Mouse (Mus musculus): ENCODE data around the gene Zbtb8os. TPM values are rescaled to one million over a fixed set of nuclear protein-coding genes. Genes with fewer than 3 reads are reported as not detected.

The Zbtb8os gene
- 45.4 and 52.6 TPM in 2 replicates for polyA plus RNA-seq (2012; rRNA removed)

DNA sequence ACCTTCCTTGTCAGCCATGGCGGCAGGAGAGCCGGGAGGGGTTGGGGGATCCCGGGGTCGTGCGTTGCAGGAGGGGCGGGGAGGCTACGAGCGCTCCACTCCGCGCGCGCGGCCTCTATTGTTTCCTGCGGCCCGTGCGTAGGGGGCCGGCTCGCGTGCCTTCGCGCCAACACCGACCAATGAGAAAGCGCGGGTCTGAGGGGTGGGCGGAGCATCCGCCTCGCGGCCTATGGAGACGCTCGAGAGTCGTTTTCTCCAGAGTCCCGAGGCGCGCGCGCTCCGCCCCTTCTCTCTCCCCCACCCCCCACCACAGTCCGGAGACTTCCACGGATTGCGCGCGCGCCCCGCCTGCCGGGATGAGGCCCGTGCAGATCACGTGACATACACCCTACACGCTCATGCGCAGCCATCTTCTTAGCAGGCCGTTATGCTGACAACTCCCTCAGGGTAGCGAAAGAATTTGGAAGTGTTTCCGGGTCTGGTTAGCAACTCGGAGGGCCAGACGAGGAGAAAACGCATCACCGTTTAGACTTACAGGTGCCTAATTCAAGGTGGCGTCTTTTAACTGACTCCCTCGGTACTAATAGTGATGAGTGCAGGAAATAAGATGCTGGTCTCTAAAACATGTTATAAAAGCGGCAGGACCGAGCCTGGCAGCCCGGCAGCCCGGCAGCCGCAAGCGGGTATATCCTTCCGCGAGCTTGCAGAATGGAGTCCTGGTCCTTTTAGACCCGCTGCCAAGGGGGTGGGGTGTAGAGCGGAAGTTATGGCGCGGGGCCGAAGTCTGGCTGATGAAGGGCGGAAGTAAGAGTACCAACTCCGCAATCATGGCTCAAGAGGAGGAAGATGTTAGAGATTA is at the start of gene Zbtb8os, which contains the start of gene Rbbp4:
Gene Zbtb8os, plus strand, starts transcription at position 480 of the 859 bp plus-strand sequence.
Gene Rbbp4, minus strand, starts transcription at position 155 of the 859 bp plus-strand sequence.
- peak; percentile 95 for DNase-seq (ENCODE audit: low spot score)

DNA sequence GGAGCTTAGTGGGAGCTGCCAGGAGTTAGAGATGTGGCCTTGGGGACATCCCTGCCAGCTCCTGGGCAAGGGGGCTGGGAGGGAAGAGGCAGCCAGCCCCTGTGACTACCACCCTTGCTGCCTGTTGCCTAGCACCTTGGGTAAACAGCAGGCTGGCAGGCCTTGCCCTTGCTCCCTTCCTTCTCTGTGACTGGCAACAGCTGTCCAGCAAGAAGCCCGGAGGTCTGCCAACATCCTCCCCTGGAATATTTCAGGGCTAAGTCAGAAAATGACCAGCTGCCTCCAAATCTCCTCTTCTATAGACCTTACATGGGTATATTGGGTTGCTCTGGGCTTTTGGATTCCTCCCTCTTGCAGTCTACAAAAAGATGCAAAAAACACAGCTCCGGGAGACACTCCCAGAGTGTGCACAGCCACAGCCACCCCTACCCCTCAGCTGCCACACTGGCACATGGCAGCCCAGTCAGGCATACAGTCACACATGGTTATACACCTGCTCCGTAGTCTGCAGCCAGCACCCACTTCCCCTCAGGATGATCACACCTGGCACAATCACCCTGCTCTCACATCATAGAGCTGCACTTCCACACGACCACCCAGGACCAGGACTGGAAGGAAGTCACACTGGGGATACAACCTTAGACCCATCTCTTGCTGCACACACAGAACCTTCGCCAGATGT is 49.4 kb upstream of the Zbtb8os start:
- DNase-seq (ENCODE audit: low spot score), result no peak

DNA sequence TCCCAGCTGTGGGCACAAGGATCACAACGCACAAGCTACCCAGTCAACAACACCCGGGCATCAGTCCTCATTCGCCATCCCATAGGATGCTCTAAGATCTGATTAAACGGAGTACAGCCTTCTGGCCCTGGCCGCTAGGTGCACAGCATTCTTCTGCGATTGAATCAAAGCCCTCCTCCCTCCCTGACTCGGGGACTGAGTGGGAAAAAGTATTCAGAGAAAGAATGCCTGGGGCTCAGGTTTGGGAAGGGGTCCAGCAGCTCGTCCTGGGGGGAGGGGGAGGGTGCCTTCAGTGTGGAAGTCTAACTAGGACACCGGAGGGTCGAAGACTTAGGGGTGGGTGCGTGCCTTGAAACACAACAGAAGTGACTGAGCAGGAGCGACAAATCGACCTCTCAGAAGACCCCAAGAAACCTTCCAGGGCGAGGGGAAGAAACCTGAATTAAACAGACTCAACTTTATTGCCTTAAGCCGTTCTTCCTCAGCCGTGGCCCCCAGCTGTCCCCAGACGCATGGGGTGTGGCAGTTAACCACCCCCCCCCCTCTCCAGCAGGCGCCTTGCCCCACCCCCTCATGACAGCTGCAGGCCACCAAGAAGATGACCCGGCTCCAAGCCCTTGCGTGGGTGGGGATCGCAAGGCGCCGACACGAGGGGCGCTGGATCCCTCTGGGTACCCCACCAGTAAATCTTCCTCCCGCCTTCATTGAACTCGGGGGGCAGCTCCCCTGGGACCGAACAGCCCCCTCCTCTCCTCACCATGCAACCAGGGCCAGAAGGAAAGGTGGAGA is 48.6 kb upstream of the Zbtb8os start:
- no peak for DNase-seq (ENCODE audit: low spot score)

DNA sequence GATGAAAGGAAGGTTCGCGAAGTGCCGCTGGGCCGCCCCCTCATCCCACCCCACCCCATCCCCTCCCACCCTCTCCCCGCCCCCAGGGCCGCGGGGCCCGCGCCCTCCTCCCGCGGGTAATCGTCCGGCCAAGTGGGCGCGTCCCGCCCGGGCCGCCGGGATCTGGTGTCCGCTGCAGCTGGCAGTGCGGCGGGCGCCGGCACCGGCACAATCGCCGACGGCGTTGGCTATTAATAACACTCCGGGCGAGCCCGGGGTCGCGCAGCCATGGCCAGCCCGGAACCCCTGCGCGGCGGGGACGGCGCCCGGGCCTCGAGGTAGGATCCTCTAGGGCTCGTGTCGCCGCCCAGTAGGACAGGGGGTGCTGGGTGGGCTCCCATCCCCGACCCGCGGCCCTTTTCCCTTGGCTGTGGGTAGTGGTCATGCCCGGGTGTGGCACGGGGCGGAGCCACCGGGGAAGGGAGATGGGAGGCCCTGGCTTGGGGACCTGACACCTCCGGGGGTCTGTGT is 48.0 kb upstream of the Zbtb8os start, which contains the start of gene Sync:
Gene Sync, plus strand, starts transcription at position 146 of the 510 bp plus-strand sequence.
- no peak for DNase-seq (ENCODE audit: low spot score)

DNA sequence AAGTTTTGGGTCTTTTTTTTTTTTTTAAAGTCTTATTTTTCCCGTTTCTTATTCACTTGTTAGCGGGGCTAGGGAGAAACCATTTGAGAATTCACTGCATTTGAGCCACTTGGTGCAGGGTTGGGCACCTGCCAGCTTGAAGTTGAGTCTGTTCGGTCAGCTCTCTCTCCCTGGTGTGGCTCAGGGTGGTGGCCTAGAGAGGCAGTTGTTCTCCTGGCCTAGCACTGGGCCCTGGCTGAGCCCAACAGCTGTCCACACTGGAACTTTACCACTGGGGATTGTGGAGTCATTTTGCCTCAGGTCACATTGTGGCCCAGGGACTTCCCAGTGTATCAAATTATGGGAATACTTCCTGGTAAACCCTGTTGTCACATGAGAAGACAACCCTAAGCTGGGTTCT is 47.4 kb upstream of the Zbtb8os start:
- DNase-seq (ENCODE audit: low spot score), result no peak

DNA sequence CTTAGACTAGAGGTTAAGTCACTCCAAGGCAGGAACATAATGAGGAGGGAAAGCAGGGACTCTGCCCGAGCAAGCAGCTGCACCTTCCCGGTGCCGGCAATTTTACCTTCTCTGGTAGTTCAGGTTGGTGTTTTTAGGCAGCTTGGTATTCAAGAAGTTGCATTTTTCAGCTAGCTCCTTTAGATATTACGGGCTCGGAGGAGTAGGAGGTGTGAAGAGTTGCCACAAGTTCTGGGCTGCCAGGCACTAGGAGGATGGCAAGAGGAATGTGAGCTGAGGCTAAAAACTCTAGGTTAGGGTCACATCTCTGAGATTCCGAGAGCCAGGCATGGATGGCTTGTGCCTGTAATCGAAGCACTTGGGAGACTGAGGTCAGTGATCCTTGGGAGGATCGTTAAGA is 45.8 kb upstream of the Zbtb8os start:
- DNase-seq (ENCODE audit: low spot score), result no peak

DNA sequence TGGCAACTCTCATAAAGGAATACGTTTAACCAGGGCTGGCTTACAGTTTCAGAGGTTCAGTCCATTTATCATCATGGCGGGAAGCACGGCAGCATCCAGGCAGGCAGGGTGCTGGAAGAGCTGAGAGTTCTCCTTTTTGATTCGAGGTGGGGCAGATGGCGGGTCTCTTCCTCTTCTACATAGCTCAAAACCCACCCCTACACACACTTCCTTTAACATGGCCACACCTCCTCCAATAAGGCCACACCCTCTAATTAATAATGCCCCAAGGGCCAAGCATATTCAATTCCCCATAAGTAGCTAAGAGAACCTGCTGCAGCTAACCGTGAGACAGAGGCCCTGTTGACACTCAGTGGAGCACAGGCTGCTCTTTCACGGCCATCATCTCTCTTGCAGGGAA is 42.7 kb upstream of the Zbtb8os start:
- no peak for DNase-seq (ENCODE audit: low spot score)

DNA sequence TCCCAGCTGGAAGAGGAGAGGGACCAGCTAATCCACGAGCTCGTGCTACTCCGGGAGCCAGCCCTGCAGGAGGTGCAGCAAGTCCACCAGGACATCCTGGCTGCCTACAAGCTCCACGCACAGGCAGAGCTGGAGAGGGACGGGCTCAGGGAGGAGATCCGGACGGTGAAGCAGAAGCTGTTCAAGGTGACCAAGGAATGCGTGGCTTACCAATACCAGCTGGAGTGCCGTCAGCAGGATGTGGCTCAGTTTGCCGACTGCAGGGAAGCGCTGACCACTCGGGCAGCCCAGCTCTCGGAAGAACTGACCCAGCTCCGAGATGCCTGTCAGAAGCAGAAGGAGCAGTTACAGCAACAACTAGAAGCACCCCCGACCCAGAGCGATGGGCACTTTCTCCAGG is 41.8 kb upstream of the Zbtb8os start:
- DNase-seq (ENCODE audit: low spot score), result no peak

DNA sequence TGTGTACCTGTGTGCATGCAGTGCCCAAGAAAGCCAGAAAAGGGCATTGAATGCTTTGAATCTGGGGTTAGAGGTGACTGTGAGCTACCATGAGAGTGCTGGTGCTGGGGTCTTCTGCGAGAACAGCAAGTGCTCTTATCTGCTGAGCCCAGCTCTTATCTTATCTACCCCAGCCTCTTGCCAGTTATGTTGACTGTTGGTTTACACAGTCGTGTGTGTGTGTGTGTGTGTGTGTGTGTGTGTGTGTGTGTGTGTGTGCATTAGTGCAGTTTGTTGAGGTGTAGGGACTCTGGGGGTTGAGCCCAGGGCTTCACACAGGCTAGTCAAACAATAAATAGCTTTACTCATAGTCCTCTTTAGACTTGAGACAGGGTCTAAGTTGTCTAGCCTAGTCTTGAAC is 40.3 kb upstream of the Zbtb8os start:
- DNase-seq (ENCODE audit: low spot score), result no peak

DNA sequence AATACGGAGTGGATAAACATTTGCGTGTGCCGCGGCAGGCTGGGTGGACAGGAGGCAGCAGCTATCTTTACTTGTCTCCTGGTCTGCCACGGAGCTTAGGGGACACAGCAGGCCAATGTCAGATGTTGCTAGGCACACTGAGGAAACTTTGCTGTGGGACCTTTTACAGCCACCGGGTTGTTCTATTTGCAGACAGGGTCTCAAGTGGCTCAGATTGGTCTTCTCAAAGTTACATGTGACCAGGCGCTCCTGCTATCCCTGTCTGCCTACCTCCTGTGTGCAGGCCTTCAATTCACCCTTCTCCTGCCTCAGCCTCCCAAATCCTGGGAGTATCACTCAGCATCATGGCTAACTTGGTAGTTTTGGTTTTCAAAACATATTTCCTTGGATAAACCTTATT is 39.4 kb upstream of the Zbtb8os start:
- DNase-seq (ENCODE audit: low spot score), result no peak

DNA sequence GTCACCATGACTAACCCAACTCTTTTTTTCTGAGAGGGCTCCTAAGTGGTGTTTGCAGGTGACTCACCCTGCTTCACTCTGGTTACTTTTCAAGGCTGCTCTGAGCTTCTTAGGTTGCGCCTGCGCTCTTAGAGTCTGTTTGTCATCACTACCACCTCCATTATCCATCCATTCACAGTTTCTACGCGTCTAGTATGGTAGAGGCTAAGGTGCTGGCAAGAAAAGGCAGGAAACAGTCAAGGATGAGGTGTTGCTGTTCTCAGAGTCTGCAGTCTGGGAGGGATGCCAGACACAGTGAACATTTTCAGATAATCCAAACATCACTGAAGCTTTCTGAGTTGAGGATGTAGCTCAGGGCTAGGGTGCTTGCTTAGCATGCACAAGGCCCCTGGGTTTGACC is 37.8 kb upstream of the Zbtb8os start:
- no peak for DNase-seq (ENCODE audit: low spot score)

DNA sequence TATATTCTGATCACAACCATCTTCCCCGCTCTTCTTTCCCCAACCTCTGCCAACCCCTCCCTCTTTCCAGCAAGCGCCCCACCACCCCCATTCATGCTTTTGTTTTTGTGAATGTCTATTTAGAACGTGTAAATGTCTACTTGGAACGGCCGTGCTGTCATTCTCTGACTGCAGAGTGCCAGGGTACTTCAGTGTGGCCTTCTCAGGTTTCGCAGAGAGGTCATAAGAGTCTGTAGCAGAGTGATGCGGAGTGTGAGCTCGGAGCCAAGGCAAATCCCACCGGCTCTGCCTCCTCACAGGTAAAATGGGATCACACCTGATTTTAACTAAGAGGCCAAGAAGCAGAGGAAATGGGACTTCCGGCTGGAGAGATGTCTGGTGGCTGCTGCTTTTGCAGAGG is 36.4 kb upstream of the Zbtb8os start:
- DNase-seq (ENCODE audit: low spot score), result no peak

DNA sequence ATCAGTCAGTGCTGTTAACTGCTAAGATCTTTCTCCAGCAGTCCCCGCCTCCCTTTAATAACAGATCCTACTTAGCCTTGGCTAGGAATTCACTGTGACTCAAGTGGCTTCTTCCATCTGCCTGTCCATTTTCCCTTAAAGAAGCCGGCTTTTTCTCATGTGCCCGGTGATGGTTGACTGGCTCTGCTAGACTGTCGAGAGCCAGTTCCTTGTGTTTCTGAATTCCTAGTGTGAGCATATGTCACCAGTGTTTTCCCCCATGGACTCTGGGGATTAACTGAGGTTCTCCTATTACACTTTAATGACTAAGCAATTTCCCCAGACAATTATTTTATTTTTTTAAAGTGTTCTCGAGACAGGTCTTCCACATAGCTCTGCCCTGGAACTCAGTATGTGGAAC is 32.1 kb upstream of the Zbtb8os start:
- no peak for DNase-seq (ENCODE audit: low spot score)

DNA sequence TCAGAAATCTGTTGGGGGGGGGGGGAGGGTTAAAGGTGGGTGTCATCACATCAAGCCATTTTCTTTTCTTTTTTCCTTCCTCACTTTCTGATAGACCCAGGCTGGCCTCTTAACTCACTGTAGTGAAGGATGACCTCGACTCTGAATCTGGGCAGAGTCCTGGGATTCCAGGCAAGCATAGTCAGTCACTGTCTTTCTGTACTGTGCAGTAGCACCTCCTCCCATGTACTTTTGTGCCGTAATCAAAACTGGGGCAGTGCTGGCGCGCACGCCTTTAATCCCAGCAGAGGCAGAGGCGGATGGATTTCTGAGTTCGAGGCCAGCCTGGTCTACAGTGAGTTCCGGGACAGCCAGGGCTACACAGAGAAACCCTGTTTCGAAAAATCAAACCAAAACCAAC is 31.7 kb upstream of the Zbtb8os start:
- no peak for DNase-seq (ENCODE audit: low spot score)

DNA sequence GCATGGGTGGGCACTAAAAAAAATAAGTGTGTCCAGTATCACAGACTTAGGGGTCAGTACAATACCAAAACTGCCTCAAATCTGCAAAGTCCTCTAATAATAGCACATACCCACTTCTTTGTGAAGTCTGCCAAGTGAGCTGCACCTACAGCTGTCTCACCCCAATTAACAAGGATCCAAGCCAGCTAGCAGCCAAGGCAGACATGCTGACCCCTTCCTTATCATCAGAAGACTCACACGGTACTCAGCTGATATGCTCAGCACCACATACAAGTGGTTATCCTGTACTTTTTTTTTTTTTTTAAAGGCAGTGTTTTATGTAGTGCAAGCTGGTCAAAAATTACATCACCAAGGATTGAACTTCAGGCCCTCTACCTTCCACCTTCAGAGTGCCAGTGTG is 31.2 kb upstream of the Zbtb8os start:
- no peak for DNase-seq (ENCODE audit: low spot score)

DNA sequence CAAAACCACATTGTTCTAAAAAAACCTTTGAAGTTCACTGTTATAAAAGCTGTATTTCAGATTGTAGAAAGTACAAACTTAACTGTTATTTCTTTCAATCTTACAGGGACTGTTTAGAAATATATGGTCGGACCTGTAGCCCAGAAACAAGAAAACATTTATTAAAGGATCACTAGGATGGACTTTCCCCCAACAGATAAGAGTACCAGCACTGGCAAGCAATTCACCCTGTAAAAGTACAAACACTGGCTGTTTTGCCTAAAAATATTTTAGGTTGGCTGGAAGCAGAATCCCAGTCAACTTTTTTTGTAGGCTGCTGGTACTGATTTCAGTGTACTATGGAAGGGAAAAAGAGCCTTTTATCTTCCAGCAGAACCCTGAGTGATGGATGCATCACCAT is 27.6 kb upstream of the Zbtb8os start:
- DNase-seq (ENCODE audit: low spot score), result no peak

DNA sequence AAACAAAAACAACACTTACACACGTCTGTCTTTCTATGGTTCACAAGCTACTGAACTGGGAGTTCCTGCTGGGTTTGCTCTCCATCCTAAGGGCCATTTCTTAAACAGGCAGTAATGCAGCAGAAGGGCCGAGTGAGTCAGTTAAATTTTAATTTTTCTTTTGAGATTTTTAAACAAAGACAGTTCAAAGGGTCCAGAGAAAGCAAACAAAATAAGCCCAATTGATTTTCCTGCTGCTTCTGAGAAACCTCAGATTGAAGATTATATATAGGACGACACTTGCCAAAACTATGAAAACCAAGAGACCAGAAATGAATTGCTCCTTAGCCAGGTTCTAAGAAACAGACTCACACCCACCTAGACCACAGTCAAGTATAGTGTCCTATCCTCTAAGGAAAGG is 21.6 kb upstream of the Zbtb8os start:
- no peak for DNase-seq (ENCODE audit: low spot score)

DNA sequence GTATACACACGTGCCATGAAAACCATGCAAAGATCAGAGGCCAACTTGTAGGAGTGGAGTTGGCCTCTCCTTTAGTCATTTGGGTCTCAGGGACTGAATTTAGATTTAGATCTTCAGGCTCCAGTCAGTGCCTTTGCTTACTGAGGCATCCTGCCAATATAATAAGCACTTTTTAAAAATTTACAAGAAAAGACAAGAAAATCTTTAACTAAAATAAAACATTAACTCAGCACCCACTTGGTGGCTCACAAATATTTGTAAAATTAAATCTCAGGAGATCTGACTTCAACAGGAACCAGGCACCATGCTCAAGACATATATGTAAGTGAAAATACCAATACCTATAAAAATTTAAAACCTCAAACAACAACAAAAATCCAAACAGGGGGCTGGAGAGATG is 14.6 kb upstream of the Zbtb8os start:
- DNase-seq (ENCODE audit: low spot score), result no peak

DNA sequence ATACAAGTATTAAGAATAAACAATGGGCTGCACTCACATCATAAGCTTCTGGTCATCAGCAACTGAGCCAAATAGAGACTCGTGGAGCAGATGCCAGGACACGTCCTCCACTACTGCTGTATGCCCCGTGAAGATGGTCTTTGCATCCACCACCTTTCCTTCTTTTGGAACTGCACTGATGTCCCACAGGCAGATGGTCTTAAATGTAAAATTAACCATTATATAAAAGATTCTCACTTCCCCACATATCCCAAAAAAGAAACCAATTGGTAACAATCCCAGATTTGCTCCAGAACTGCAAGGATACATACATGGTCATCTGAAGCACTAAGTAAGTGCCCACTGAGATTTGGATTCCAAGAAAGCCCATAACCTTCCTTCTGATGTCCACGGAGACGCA is 13.5 kb upstream of the Zbtb8os start:
- DNase-seq (ENCODE audit: low spot score), result no peak

DNA sequence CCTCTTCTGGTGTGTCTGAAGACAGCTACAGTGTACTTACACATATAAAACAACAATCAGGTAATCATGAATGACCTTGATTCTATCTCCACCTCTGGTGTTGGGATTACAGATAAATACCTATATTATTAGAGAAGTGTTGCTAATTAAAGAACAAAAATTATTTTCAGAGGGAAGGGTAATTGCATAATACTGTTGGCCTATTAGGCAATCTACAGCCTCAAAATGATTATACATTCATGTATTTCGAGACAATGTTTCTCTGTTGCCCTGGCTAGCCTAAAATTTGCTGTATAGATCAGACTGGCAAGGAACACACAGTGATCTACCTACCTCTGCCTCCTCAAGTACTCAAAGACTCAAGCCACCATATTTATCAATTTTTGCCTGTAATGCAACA is 12.0 kb upstream of the Zbtb8os start:
- no peak for DNase-seq (ENCODE audit: low spot score)

DNA sequence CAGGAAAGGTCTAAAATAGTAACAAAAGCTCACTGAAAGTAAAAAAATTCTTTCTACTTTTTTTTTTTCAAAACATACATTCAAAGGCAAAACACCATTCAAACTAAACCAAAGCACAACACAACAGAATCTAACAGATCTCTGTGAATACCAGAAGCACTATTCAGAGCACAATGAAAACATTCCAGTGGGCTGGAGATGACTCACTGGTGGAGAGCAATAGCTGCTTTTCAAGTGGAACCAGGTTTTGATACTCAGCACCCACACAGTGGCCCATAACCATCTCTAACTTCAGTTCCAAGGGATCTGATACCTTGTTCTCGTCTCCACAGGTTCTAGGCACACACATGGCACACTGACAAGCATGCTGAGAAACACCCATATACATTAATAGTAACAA is 10.7 kb upstream of the Zbtb8os start:
- DNase-seq (ENCODE audit: low spot score), result no peak

DNA sequence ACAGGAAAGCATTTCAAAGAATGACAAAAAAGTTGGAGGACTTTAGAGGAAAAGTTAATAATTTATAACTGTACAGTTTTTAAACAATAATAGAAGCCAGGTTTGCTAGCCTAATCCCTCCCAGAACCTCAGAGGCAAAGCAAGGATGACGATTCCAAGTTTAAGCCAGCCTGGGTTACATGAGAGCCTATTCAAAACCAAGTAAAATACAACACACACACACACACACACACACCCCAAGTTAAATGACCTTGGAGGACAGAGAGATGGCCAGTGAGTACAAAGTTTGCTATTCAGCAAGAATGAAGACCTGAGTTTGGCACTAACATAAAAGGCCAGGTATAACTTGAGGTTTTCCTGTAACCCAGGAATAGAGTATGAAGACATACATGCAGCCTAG is 9.3 kb upstream of the Zbtb8os start:
- DNase-seq (ENCODE audit: low spot score), result no peak

Data from urinary bladder, adult 2 months (tissue).